Mouse (Mus musculus) A20 (cell line): ENCODE measurements around the gene Rasgef1b.

Experiments
- DNase-seq: peaks from one replicate; pipeline ENCODE4 v3.0.0-alpha.2; 2011; ENCODE audit warnings: low read depth, low spot score

Gene Rasgef1b

DNA sequence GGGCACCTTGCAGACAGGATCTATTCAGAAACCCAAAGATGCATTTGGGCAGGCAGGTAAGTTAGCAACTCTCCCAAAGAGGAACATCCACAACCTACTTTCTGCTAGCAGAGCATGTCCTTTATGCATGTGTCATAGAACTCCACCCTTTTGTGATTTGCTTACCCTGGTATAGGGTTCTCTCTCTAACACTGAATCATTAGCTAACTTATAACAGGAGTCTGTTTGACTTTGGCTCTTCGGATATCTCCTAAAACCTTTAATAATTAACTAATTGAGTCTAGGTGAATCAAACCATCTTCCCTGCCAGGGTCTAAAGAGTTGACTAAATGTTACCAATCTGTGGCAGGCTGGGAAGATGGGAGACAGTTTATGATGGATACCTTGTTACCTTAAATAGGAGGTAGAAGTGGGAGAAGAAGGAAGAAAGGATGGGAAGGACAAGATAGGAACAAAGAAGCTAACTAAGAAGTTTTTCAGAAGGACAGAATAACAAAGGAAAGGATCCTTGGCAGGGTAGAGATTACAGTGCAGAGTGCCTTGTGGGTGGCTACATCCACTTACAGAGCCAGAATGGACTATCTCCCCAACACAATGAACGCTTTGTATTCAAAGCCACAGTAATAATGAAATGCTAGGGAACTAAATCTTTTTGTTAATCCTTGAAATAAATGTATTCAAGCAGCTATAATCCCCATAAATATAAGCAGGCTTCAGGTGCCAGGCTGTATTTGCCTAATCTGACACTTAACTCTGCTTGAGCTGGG is 186.7 kb downstream of the Rasgef1b start:
- DNase-seq: no peak

DNA sequence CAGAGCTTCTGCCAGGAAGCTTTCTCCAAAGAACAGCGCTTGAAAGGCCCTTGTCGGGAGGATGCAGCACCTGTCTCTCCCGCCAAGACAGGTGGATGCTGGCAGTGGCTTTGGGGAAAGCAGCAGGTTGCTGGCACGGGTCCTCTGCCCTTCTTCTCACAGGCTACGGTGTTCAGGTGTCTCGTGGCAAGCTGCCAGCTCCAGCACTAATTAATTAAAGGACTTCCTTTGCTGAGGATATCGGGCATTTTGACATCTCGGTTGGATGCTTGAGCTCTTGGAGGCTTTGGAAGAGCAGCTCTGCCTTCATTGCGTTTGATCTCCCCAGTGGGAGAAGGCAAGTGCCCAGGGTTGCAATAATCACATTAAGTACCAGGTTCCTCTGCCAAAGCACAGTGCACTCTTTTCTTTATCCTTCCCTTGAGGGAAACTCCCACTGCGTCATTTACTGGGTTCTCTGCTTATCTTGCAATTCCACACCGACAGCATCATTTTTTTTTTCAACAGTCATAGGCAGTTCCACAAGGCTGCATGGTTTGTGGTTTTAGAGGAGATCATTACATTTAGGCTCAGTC is 187.5 kb downstream of the Rasgef1b start:
- DNase-seq: no peak

GRCm38 (mm10) chr5:99533416-99533815 is 195.4 kb downstream of the Rasgef1b start:
- DNase-seq: no peak

- no peak for DNase-seq
These were observed 202.1 kb downstream of the Rasgef1b start for GRCm38 (mm10) chr5:99526797-99527201.

- DNase-seq: no peak
These were observed 203.2 kb downstream of the Rasgef1b start for GRCm38 (mm10) chr5:99525649-99526048.

GRCm38 (mm10) chr5:99522571-99523269 is 206.1 kb downstream of the Rasgef1b start:
- no peak for DNase-seq

- DNase-seq: no peak
These were observed 207.5 kb downstream of the Rasgef1b start for GRCm38 (mm10) chr5:99521411-99521810.

- DNase-seq: no peak
These were observed 209.3 kb downstream of the Rasgef1b start for GRCm38 (mm10) chr5:99519556-99519955.

DNA sequence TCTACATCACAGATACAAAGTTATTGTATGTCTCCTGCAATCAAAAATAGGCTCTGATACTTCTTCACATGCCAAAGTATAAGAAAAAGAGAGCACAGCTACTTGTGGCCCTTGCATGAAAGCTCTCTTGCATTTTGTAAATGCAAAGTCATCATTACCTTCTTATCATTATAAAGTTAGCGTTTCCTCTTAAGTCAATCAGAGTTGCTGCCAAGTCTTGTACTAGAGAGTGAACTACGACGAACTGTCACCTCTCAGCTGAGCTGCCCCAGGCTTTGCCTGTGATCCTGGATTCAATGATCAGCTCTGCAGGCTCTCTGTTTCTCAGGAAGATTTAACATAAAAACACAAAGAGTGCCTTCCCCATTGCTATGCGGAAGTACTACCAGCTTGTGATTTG is 209.8 kb downstream of the Rasgef1b start:
- no peak for DNase-seq

- DNase-seq: no peak
These were observed 212.7 kb downstream of the Rasgef1b start for GRCm38 (mm10) chr5:99516207-99516606.

DNA sequence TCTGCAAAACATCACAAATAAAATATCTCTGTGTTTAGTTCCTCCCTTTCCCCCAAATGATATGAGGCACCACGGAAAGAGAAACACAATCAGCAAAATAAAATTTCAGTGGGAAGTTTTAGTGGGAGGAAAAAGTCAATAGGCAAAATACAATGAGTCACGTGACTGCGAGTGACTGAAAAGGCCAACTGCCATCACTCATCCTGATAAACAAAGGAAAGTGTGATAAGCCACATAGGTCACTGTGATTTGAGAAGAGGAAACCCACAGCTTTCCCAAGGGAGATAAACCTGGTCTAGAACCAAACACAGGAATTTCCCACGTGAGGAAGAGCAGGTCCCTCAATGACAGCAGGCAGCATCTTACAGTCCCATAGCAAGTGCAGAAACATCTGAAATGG is 213.1 kb downstream of the Rasgef1b start:
- no peak for DNase-seq

DNA sequence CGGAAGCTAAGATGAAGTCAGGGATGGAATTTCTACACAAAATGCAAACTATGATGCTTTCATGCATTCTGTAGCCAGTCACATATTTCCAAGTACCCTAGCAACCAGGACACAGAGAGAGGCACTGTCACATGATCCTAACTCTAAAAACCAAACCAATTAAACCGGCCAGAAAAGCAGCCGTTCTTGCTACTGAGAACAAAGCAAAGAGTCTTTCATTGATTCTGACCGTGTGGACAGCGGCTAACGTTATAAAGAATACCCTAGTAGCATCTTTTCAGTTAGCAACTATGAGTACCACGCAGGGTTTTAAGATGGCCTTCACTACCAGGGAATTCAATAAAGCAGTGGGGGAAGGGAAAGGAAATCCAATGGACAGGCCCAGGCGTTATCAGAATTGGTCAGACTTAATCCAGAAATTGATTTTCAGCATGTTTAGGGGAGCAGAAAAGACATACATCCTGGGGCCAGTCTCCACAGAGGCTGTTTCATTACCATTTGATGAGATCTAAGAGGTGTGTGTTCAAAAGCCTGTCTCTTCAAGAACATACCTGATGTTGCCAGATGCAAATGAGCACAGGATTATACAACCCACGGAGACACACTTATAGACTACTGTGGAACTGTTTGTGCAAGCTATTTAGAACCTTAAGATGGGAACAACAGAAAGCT is 215.5 kb downstream of the Rasgef1b start:
- no peak for DNase-seq

DNA sequence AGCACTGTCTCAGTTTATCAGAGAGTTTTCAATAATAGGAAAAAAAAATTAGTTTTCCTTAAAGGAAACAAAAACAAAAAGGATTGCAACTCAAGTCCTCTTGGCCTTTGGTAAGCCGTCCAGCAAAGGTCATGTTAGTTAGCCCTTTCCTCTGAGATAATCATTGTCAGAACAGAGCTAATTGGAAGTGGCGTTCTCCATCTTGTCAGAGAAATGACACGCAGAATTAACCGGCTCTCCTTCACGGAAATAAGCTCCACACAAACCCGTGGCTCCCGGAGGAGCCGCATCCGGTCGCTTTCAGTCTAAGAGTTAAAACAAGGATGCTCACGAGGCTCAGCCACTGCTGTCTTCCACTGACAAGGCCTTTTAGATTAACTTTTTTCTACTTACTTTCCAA is 217.8 kb downstream of the Rasgef1b start:
- DNase-seq: no peak

- DNase-seq: no peak
These were observed 222.8 kb downstream of the Rasgef1b start for GRCm38 (mm10) chr5:99506109-99506508.

DNA sequence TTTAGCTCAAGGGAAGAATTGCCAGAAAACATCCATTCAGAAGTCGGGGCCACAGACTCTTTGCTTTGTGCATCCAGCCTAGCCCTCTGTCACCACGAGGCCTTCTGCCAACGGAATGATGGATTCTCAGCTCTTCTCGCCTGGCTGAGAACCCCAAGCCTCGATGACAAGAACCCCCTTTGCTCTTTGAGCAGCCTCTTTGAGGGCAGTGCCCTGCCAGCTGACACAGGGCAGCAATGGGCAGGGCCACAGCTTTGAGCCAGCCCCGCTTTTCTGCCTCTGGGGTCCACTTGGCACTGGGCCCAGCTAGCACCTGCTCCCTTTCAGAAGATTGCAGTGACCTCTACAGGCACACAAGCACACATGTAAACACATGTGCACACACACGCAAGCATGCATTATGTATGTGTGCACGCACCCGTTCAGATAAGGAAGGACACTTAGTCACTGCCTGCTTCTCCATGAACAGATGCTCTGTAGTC is 224.5 kb downstream of the Rasgef1b start:
- DNase-seq: no peak

DNA sequence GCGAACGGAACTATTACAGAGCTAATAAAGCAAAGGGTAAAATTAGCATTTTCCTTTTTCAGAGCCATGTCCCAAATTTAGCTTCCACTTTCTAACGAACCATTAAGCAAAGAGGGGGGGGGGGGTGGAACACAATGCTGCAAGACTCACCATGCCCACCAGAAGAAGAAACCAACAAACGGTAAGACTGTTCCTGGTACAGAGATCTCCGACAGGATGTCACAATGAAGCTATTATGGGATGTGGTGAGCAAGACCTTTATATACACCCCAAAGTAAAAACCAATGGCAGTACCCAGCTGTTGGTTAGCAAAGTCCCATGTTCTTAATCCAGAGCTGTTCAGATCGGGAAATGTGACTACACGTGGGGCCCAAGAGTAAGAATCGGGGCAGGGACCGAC is 226.2 kb downstream of the Rasgef1b start:
- DNase-seq: no peak

DNA sequence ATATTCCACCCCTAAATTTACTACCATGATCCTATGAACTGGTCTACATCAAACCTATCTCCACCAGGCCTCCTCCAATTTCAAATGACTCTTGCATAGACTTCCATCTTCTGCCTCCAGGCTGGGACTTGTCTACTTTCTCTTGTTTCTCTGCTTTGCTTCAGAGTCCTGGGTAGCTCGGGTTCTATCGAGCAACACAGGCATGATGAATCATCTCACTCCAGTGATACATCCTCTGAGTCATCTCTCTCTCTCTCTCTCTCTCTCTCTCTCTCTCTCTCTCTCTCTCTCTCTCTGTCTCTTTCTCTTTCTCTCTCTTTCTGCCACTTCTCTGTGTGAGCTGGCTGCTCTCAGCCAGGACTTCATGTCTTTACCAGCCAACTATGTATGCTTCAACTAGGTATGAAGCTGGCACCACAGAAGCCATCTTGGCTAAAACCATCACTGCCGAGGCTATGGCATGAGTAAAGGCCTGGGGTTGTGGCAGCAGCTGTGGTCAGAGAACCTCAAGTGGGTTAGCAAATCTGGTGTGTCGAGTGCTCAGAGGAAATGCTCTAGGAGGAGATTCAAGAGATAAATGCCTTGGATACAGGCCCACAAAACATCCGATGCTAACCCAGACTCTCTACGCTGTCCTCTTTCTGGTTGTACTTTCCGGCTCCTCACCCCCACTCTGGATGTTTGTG is 229.3 kb downstream of the Rasgef1b start:
- DNase-seq: no peak

GRCm38 (mm10) chr5:99497856-99498255 is 231.0 kb downstream of the Rasgef1b start:
- DNase-seq: no peak

DNA sequence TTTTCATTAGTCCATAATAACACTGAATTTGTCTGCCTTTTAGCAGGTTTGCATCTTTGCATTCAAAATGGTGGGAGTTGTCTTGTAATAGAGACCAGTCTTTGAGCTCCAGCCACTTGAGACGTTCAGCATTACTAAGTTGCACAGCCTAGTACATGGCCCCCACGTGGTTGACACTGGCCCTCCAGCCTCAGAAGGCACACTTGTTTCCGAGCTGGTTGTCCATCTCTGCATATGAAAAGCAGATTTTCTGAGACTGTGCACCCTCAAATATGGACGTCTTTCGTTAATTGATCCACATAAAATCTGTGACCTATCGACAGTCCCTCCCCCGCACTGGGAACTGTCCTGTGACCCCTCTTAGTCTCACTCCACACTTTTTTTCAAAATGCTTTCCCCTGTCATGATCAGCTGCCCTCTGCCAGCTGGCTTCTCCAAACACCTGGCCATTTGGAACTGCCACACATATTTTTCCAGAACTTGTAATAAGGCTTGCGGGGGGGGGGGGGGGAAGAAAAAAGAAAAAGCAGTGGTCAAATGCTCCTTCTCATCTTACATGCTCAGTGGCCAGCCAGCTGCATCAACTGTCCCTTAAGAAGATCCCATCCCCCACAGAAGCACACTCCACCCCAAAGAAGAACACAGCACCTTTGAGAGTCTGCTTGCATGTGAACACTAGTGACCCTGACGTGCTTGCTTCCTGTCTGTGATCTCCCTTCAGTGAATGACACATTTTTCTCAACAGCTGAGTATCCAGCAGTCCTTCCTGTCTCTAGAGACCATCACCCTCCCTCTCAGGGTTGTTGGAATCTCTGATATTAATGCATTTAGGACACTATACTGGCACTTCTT is 231.7 kb downstream of the Rasgef1b start:
- DNase-seq: no peak

DNA sequence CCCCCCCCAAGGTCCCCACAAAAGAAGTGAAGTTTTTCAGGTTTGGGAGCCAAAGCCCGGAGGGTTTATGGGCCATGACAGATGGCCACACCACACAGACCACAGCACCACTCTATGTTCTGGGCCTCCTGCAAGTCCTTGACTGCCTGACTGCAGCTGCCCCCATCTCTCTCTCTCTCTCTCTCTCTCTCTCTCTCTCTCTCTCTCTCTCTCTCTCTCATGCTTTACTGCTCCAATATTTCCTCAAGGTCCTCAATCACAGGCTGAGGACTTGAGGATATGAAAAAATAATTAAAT is 232.8 kb downstream of the Rasgef1b start:
- no peak for DNase-seq
